Mouse (Mus musculus) T-cell, adult 2 months (primary cell): ENCODE results near the gene Exosc10.
A peak's percentile ranks its signal among the peaks of the same experiment; 100 is the strongest.

Source experiments
- DNase-seq: peaks from one replicate; pipeline ENCODE4 v3.0.0; 2022; ENCODE audit warnings: low spot score

The Exosc10 gene

DNA sequence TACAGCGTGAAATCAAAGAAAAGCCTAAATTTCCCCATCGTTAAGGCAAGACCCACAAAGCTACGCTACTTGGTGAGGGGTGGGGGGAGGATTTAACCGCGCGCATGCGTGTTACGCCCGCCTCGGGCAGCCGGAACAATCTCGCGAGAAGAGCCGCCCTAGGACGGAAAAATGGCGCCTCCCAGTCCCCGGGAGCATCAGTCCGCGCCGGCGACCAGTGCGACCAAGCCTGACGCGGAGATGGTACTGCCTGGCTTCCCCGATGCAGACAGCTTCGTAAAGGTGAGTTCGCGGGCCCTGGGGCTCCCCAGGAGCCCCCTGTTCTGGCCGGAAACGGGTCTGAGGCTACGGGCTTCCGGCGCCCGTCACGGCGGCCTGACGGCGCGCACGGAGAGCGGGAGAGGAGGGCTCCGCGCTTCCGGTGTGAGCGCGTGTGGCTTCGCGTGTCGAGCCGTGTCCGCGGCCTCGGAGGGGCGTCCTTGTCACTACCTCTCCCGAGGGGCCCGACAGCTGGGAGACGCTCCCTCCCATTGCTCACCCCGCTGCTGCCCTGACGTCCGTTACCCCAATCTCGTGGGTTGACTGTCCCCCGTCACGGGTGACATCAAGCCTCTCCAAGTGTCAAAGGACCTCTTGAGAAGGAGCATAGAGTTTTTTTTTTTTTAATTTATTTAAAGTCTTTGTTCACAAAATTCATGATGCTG, at the start of gene Exosc10:
Exosc10 (plus strand) TSS at position 133 of the 704 bp plus-strand sequence.
- peak; percentile 87 for DNase-seq

DNA sequence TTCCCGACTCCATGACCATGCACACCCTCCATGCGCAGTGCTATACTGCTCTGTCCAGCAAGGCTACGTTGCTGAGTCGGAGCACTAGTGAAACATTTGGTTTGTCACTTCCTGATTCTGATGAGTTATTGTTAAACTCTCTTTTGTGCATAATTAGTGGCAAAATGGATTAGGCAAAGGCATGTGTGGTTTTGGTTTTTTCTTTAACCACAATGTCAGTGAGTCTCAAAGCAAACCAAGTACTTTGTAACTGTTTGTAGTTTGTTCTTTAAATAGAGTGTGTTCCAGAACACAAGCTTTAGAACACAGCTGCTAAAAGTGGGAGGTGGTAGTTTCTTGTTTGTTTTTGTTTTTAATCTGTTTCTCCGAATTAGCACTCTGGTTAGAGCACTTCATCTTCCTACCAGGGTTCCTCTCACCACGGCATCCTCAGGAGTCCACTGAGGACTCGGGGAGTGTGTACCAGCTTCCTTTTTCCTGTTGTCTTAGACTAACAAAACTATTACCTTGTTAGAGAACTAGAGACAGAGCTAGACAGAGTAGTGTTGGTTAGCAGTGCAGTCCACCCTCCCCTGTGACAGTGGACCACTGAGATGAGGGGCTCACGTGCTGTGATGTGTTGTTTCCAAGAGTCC, 48.7 kb upstream of the Exosc10 start:
- peak; percentile 23 for DNase-seq

GRCm38 (mm10) chr4:148510691-148511090, 47.5 kb upstream of the Exosc10 start:
- DNase-seq: no peak

DNA sequence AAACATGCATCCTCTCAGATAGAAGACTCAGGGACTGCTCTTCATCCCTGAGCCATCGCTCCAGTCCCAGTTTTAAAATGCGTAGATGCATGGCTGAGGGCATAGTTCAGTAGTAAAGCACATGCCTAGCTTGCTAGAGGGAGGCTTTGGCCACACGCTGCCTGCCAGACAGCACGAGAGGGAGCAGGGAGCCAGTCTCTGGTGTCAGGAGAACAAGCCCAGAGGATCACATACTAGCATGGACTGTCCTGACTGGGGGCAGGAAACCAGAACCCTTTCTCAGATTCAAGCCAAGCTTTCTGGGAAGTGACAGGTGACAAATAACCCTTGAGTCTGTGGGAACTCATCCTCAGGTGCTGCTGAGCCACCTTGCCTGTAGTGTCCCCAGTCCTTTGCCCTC, 46.9 kb upstream of the Exosc10 start:
- DNase-seq: no peak

- DNase-seq: no peak
Measured at GRCm38 (mm10) chr4:148513021-148513559, 45.1 kb upstream of the Exosc10 start.

GRCm38 (mm10) chr4:148515313-148515712, 42.9 kb upstream of the Exosc10 start:
- DNase-seq: no peak

- no peak for DNase-seq
Measured at GRCm38 (mm10) chr4:148517809-148518208, 40.4 kb upstream of the Exosc10 start.

GRCm38 (mm10) chr4:148518235-148518795, 39.9 kb upstream of the Exosc10 start:
- no peak for DNase-seq

DNA sequence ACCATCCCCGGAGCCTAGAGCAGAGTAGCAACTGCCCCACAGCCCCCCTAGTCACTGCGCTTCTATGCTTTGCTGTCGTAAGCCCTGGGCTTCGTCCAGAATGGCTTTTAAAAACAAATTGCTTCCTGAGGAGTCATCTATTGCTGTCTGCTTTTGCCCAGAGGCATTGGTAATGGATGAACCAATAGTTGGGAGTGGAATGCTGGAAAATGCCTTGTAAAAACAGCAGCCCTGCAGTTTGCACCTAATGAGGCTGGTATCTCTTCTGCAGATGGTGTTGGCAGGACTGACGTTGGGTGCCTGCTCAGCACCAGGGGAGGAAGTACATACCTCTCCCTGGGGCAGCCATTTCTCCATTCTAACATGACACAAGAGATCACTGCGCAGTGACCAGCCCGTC, 34.7 kb upstream of the Exosc10 start:
- DNase-seq: no peak

DNA sequence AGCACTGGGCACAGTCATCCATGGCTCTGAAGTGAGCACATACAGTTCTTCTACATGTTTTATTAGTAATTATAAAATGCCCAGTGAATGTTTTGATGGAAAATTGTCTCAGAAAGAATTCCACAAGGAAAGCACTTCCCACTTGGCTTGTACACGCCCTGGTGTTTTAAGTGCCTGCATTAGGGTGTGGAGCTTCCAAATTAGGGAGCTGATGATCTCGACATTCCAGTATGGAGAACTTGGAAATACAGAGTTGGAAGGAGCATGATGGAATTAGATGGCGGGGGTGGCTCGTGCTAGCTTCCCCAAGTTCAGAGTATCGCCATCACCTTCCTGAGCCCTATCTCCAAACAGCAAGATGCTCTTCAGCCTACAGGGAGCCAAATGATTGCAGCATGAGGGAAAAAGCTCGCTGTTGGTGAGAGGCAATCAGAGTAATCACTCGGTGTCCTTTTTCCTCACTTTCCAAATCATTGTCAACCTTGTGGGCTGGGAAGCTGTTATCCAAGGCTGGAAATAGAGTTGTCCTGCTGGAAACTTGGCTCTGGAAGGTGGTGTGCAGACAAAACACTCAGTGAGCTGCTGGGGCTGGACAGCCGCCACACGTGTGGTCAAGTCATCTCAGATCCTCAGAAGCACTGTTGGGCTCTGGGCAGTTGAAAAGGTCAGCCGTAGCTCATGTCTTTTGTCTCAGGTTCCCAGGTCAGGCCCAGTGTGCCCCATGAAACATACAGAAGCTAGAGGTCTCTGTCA, 30.9 kb upstream of the Exosc10 start:
- no peak for DNase-seq

- DNase-seq: no peak
Measured at GRCm38 (mm10) chr4:148530351-148530750, 27.9 kb upstream of the Exosc10 start.

DNA sequence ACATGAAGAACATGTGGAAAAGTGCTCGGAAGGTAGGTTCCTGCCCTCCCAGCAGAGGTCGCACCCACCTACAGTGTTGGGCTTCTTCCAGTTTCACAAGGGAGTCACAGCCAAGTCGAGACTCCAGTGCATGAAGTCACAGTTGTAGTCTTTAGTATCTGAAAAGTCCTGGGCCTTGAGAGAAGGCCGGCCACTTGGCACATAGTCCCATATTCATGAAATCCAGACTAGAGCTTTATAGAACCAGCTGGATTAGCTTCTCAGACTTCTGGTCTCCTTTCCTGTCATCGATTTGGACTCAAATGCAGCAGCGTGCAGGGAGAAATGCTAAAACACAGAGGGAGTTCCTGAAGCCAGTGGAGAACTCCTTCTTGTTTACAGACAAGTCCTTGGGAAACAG, 27.5 kb upstream of the Exosc10 start:
- DNase-seq: no peak

DNA sequence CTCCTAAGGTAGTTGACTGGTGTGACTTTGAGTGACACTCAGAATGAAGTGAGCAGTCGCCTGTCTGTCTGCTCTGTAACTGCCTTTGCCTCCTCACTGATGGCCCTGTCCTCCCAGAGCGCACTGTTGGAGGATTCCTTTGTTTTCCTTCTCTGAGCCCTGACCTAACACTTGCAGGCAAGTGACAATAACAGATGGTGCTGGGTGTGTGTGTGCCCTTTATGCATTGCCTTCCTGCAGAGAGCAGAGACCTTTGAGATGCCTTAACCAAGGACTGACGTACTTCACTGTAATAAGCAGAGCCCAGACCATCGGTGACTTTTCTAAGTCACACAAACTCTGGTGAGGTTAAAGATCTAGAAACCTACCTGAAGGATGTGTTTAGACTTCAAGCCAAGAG, 26.9 kb upstream of the Exosc10 start:
- no peak for DNase-seq

- DNase-seq: no peak
Measured at GRCm38 (mm10) chr4:148532516-148532915, 25.7 kb upstream of the Exosc10 start.

DNA sequence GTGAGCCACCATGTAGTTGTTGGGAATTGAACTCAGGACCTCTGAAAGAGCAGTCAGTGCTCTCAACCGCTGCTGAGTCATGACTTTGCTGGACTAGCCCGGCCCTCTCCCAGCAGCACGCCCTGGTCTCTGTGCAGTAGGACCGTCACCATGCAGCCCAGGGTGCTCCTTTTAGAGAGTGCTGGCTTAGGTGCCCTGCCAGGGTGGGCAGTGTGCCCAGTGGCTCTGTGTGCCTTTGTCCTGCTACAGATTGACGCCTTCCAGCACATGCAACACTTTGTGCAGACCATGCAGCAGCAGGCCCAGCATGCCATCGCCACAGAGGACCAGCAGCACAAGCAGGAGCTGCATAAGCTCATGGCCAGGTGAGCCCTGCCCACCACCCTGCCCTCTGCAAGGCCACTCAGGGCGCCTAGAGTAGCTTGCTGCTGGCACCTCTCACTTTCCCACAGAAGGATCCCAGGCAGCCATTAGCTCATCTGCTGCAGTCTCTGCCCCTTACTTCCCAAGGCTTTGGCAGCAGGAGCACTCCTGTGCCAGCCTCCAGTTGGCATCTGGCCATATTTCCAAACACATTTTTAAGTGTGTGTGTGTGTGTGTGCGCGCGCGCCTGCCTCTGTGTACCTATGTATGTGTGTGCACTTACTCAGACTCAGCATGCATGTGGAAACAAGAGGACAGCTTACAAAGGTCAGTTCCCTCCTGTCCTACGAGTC, 24.5 kb upstream of the Exosc10 start:
- no peak for DNase-seq

DNA sequence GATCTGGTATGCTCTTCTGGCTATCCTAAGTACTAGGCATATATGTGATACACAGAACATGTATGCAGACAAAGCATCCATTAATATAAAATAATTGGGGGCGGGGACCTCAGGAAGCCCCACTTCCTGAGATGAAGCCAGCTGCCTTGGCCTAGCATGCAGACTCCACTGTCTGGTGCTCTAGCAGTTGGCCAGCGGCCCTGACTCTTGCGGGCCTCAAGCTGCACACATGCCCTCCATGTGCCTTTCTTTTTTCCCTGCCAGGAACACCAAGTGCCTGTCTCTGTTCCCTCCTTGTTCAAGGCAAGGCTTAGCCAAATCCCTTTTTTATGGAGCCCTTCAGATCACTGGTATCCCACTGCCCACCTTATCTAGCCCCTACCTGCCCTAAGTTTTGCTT, 22.4 kb upstream of the Exosc10 start:
- DNase-seq: no peak

DNA sequence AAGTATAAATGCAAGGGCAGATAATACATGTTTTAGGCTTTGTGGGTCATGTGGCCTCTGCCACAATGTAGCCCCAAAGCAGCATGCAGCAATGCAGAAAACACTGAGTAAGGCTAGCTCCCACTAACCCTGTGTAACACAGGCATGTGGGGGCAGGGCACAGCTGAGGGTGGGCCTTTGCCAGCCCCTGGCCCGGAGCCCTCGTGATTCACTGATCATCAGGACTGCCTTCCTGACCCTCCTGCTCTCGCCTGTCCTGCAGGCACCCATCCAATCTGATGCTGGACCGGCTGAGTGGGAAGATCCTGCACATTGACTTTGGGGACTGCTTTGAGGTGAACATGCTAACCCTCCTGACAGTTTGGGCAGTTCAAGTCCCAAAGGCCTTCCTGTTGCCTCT, 9.1 kb upstream of the Exosc10 start:
- no peak for DNase-seq

DNA sequence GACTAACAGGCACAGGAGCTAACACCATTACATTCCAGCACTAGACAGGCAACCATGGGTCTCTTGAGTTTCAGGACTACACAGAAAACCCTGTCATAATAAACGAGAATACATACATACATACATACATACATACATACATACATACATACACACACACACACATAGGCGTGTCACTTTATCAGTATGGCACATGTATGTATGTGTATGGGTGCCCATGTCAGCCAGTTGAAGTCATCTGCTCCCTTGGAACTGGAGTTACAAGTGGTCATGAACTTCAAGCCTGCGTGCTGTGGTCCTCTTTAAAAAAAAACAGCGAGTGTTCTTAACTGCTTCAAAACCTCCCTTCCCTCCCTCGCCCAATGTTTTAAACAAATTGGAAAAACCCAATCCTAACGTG, 463 bp upstream of the Exosc10 start:
- no peak for DNase-seq

- DNase-seq: no peak
Measured at GRCm38 (mm10) chr4:148562676-148563075, 4.4 kb downstream of the Exosc10 start.

GRCm38 (mm10) chr4:148563595-148563994, 5.4 kb downstream of the Exosc10 start:
- DNase-seq: no peak

- no peak for DNase-seq
Measured at GRCm38 (mm10) chr4:148570138-148570537, 11.9 kb downstream of the Exosc10 start.
